Mouse (Mus musculus) hindbrain, postnatal 0 days (tissue): ENCODE results near the gene Shbg. TPM values are rescaled to one million over a fixed set of nuclear protein-coding genes. Genes with fewer than 3 reads are reported as not detected.

Source experiments
- ATAC-seq: fragments of 200-750 bp; cut with Nextera tagmentation; 2 replicates; pipeline ENCODE4 v1.8.0; 2017; ENCODE audit warnings: mild to moderate bottlenecking, moderate TSS enrichment, moderate library complexity
- DNase-seq: peaks from one replicate; pipeline ENCODE4 v3.0.0-alpha.2; 2015; ENCODE audit warnings: low spot score
- H3K27ac ChIP-seq: fragments of 300-500 bp; sonication (generic); 2 replicates; pipeline ENCODE4 v1.5.1; 2014; ENCODE audit warnings: mild to moderate bottlenecking
- H3K27me3 ChIP-seq: fragments of 300-500 bp; sonication (generic); 2 replicates; pipeline ENCODE4 v1.6.1; 2014; ENCODE audit warnings: low read length, mixed read lengths; ENCODE audit not compliant: insufficient read depth
- H3K36me3 ChIP-seq: fragments of 300-500 bp; sonication (generic); 2 replicates; pipeline ENCODE4 v1.6.1; 2014; ENCODE audit warnings: low read length, mixed read lengths; ENCODE audit not compliant: insufficient read depth
- H3K4me1 ChIP-seq: fragments of 300-500 bp; sonication (generic); 2 replicates; pipeline ENCODE4 v1.6.1; 2014; ENCODE audit warnings: antibody characterized with exemption, low read length, mixed read lengths; ENCODE audit not compliant: insufficient read depth
- H3K4me2 ChIP-seq: fragments of 300-500 bp; sonication (generic); 2 replicates; pipeline ENCODE4 v1.6.1; 2014; ENCODE audit warnings: low read depth, mild to moderate bottlenecking, low read length, moderate library complexity, mixed read lengths
- H3K4me3 ChIP-seq: fragments of 300-500 bp; sonication (generic); 2 replicates; pipeline ENCODE4 v1.5.1; 2014; ENCODE audit warnings: low read length
- H3K9ac ChIP-seq: fragments of 300-500 bp; sonication (generic); replicated peaks from 2 replicates; pipeline ENCODE4 v1.6.1; 2014; ENCODE audit warnings: mild to moderate bottlenecking, low read length, moderate library complexity, mixed read lengths
- H3K9me3 ChIP-seq: fragments of 300-500 bp; sonication (generic); 2 replicates; pipeline ENCODE4 v1.6.1; 2016; ENCODE audit warnings: low read length, mixed read lengths
- CTCF ChIP-seq: IDR thresholded peaks from 2 replicates; pipeline ENCODE4 v1.5.1; 2016; ENCODE audit warnings: antibody characterized with exemption, control low read depth, low read depth
- WGBS: fragments of 180-500 bp; shearing (Covaris S2); extraction: QIAGEN DNeasy Blood & Tissue Kit; methylation state at CpG from one replicate; pipeline ENCODE4 v1.1.7; 2014; 5-methylcytosine and 5-hydroxymethylcytosine counted together
- microRNA counts: library from miRNA; unstranded; fragments of <30 nt; microRNA quantifications from one replicate; lab custom pipeline; 2015
- microRNA-seq, 2 experiments: library from miRNA; unstranded; fragments of <30 nt; microRNA quantifications; one replicate each; pipeline ENCODE4; 2016
- polyA plus RNA-seq: library from polyadenylated mRNA; unstranded; fragments of >200 nt; fragmentation: Nextera tagmentation; extraction: Ambion mirVana; gene quantifications from 2 replicates; pipeline ENCODE4 v1.2.1, GENCODE M21; 2015
- total RNA-seq: library from RNA; depleted of rRNA; stranded (reverse); fragments of >200 nt; gene quantifications from 2 replicates; pipeline ENCODE4 v1.2.3, GENCODE M21; 2014; rRNA removed

Gene Shbg
- total and polyA plus RNA-seq, 2 experiments from 2014 or later, result not detected

GRCm38 (mm10) chr11:69579128-69580017 lies 38.3 kb downstream of the Shbg start:
- Histone ChIP-seq H3K4me1 (peaks cover 10% of the 10 kb centered on the region), H3K9me3 (no peaks in the 10 kb centered on the region), H3K4me2 (peak overlapping the region; percentile 90), H3K27ac (peak overlapping the region; percentile 96), H3K4me3 (peak overlapping the region; percentile 80), H3K36me3 (no peaks in the 10 kb centered on the region), H3K27me3 (no peaks in the 10 kb centered on the region), H3K9ac (peak overlapping the region; percentile 76)
- ATAC-seq (peak; percentile 93), DNase-seq (peak; percentile 98)
- WGBS, result 2% methylated on average over 39 of the region's 39 CpGs
- TF ChIP-seq CTCF, result peak; percentile 100

GRCm38 (mm10) chr11:69578301-69578700 lies 39.4 kb downstream of the Shbg start:
- 16% methylated on average over 15 of the region's 15 CpGs for WGBS
- Histone ChIP-seq H3K9me3 (no peaks in the 10 kb centered on the region), H3K4me2 (peak overlapping the region; percentile 90), H3K36me3 (no peaks in the 10 kb centered on the region), H3K4me1 (peaks cover 10% of the 10 kb centered on the region), H3K27me3 (no peaks in the 10 kb centered on the region), H3K4me3 (peak overlapping the region; percentile 80), H3K27ac (peak overlapping the region; percentile 66; the same call in 1 of the 2 replicates), H3K9ac (peak overlapping the region; percentile 68)
- no peak for TF ChIP-seq CTCF
- ATAC-seq (no peak), DNase-seq (no peak)

- DNase-seq (no peak), ATAC-seq (no peak)
- Histone ChIP-seq H3K9ac (no peak overlapping the region), H3K27ac (no peak overlapping the region), H3K9me3 (no peaks in the 10 kb centered on the region), H3K4me1 (peaks cover 10% of the 10 kb centered on the region), H3K4me3 (no peak overlapping the region), H3K27me3 (no peaks in the 10 kb centered on the region), H3K4me2 (no peak overlapping the region), H3K36me3 (0 out of 2 replicates have a peak, but pooled peaks cover 7% of the 10 kb centered on the region)
- no peak for TF ChIP-seq CTCF
- WGBS, result 75% methylated on average over 5 of the region's 5 CpGs
Observed at GRCm38 (mm10) chr11:69576307-69576706, 41.4 kb downstream of the Shbg start.

- ATAC-seq (no peak), DNase-seq (peak; percentile 55)
- Histone ChIP-seq H3K27ac (no peak overlapping the region), H3K4me2 (no peak overlapping the region), H3K4me1 (peaks cover 10% of the 10 kb centered on the region), H3K9ac (no peak overlapping the region), H3K9me3 (no peaks in the 10 kb centered on the region), H3K27me3 (no peaks in the 10 kb centered on the region), H3K4me3 (no peak overlapping the region), H3K36me3 (0 out of 2 replicates have a peak, but pooled peaks cover 12% of the 10 kb centered on the region)
- TF ChIP-seq CTCF, result peak; percentile 69
- 55% methylated on average over 3 of the region's 3 CpGs for WGBS
Observed at GRCm38 (mm10) chr11:69575220-69575619, 42.5 kb downstream of the Shbg start.

GRCm38 (mm10) chr11:69565131-69565530 lies 52.6 kb downstream of the Shbg start:
- H3K27ac ChIP-seq, result no peak overlapping the region
- H3K9me3 ChIP-seq, result no peaks in the 10 kb centered on the region
- no peak for DNase-seq
- no peak overlapping the region for H3K4me2 ChIP-seq
- H3K36me3 ChIP-seq, result peaks cover 6% of the 10 kb centered on the region; the same call in 1 of the 2 replicates
- no peaks in the 10 kb centered on the region for H3K27me3 ChIP-seq
- no peak for TF ChIP-seq CTCF
- ATAC-seq, result no peak
- WGBS, result 77% methylated on average over 8 of the region's 8 CpGs
- H3K9ac ChIP-seq, result no peak overlapping the region
- H3K4me1 ChIP-seq, result peaks cover 13% of the 10 kb centered on the region; the same call in 1 of the 2 replicates
- H3K4me3 ChIP-seq, result no peak overlapping the region

MicroRNAs within 50 kb of the gene (microRNA counts, 519-probe panel; counts per million panel counts)
- not detected for microRNA mmu-miR-1934 (lab: Ali Mortazavi, UCI)
- 3,987 counts per million, percentile 70 among the panel's probes with 10 or more counts for microRNA mmu-miR-467f (lab: Ali Mortazavi, UCI)

Small RNA genes within 50 kb of the gene (microRNA-seq; reads per million reads assigned to microRNA genes)
- gene Mir1934, result 0.35 to 2.5 reads per million in 2 experiments
- gene Mir467f, result 0 reads per million in 2 experiments

Other genes starting within 250 kb of the Shbg start
Only the 30 nearest of the 33 such genes appear.
- 77.1 and 99.0 TPM in 2 replicates for gene Naa38, start 222.4 kb downstream of the Shbg start, total RNA-seq
- gene Naa38, start 222.4 kb downstream of the Shbg start, polyA plus RNA-seq, result 162 and 163 TPM in 2 replicates
- 21.8 and 26.9 TPM in 2 replicates for gene Cyb5d1, start 222.3 kb downstream of the Shbg start, total RNA-seq
- gene Cyb5d1, start 222.3 kb downstream of the Shbg start, polyA plus RNA-seq, result 18.5 and 22.2 TPM in 2 replicates
- gene Tmem88, start 219.7 kb downstream of the Shbg start, total RNA-seq, result 3.8 and 4.3 TPM in 2 replicates
- 8.7 and 9.5 TPM in 2 replicates for gene Tmem88, start 219.7 kb downstream of the Shbg start, polyA plus RNA-seq
- gene Kdm6b, start 204.2 kb downstream of the Shbg start, total RNA-seq, result 8.0 and 10.5 TPM in 2 replicates
- 20.5 and 22.3 TPM in 2 replicates for gene Kdm6b, start 204.2 kb downstream of the Shbg start, polyA plus RNA-seq
- gene Dnah2, start 68.8 kb downstream of the Shbg start, total RNA-seq, result 3.9 and 4.9 TPM in 2 replicates
- 2.0 and 3.2 TPM in 2 replicates for gene Dnah2, start 68.8 kb downstream of the Shbg start, polyA plus RNA-seq
- 97.9 and 111 TPM in 2 replicates for gene Efnb3, start 57.7 kb downstream of the Shbg start, total RNA-seq
- gene Efnb3, start 57.7 kb downstream of the Shbg start, polyA plus RNA-seq, result 93.3 and 94.4 TPM in 2 replicates
- 16.4 and 19.4 TPM in 2 replicates for gene Wrap53, start 37.6 kb downstream of the Shbg start, total RNA-seq
- gene Wrap53, start 37.6 kb downstream of the Shbg start, polyA plus RNA-seq, result 12.8 and 13.8 TPM in 2 replicates
- 33.5 and 41.5 TPM in 2 replicates for gene Trp53, start 37.5 kb downstream of the Shbg start, total RNA-seq
- 36.6 and 37.4 TPM in 2 replicates for gene Trp53, start 37.5 kb downstream of the Shbg start, polyA plus RNA-seq
- gene Atp1b2, start 12.0 kb downstream of the Shbg start, total RNA-seq, result 185 and 210 TPM in 2 replicates
- gene Atp1b2, start 12.0 kb downstream of the Shbg start, polyA plus RNA-seq, result 145 and 157 TPM in 2 replicates
- gene Sat2, start 4.1 kb upstream of the Shbg start, total RNA-seq, result 8.6 and 10.9 TPM in 2 replicates
- 35.4 and 41.4 TPM in 2 replicates for gene Sat2, start 4.1 kb upstream of the Shbg start, polyA plus RNA-seq
- 68.5 and 79.6 TPM in 2 replicates for gene Fxr2, start 15.1 kb upstream of the Shbg start, total RNA-seq
- 23.3 and 28.8 TPM in 2 replicates for gene Fxr2, start 15.1 kb upstream of the Shbg start, polyA plus RNA-seq
- gene Sox15, start 37.4 kb upstream of the Shbg start, total RNA-seq, result not detected in 2 replicates
- 0.35 and 0.40 TPM in 2 replicates for gene Sox15, start 37.4 kb upstream of the Shbg start, polyA plus RNA-seq
- gene Mpdu1, start 44.7 kb upstream of the Shbg start, total RNA-seq, result 141 and 256 TPM in 2 replicates
- gene Mpdu1, start 44.7 kb upstream of the Shbg start, polyA plus RNA-seq, result 122 and 124 TPM in 2 replicates
- 6.0 and 7.5 TPM in 2 replicates for gene Cd68, start 48.2 kb upstream of the Shbg start, total RNA-seq
- 10.5 and 12.0 TPM in 2 replicates for gene Cd68, start 48.2 kb upstream of the Shbg start, polyA plus RNA-seq
- 696 and 745 TPM in 2 replicates for gene Eif4a1, start 54.5 kb upstream of the Shbg start, total RNA-seq
- 427 and 463 TPM in 2 replicates for gene Eif4a1, start 54.5 kb upstream of the Shbg start, polyA plus RNA-seq
- 68.6 and 90.4 TPM in 2 replicates for gene Senp3, start 64.2 kb upstream of the Shbg start, total RNA-seq
- gene Senp3, start 64.2 kb upstream of the Shbg start, polyA plus RNA-seq, result 69.2 and 69.3 TPM in 2 replicates
- gene Tnfsf13, start 67.9 kb upstream of the Shbg start, total RNA-seq, result 0.14 and 1.8 TPM in 2 replicates
- gene Tnfsf13, start 67.9 kb upstream of the Shbg start, polyA plus RNA-seq, result 0.76 and 0.98 TPM in 2 replicates
- 3.1 and 7.1 TPM in 2 replicates for gene Tnfsf12, start 77.9 kb upstream of the Shbg start, total RNA-seq
- gene Tnfsf12, start 77.9 kb upstream of the Shbg start, polyA plus RNA-seq, result 5.0 and 6.0 TPM in 2 replicates
- 0.94 and 4.6 TPM in 2 replicates for gene Tnfsfm13, start 78.2 kb upstream of the Shbg start, total RNA-seq
- 2.0 and 2.8 TPM in 2 replicates for gene Tnfsfm13, start 78.2 kb upstream of the Shbg start, polyA plus RNA-seq
- 18.3 and 18.8 TPM in 2 replicates for gene Polr2a, start 140.7 kb upstream of the Shbg start, total RNA-seq
- 9.1 and 10.5 TPM in 2 replicates for gene Polr2a, start 140.7 kb upstream of the Shbg start, polyA plus RNA-seq
- gene Slc35g3, start 144.1 kb upstream of the Shbg start, total RNA-seq, result 0.72 TPM in 1 of 2 replicates, not detected in the other
- gene Slc35g3, start 144.1 kb upstream of the Shbg start, polyA plus RNA-seq, result 0.11 and 0.15 TPM in 2 replicates
- 39.2 and 39.9 TPM in 2 replicates for gene Zbtb4, start 148.0 kb upstream of the Shbg start, total RNA-seq
- 4.6 and 4.9 TPM in 2 replicates for gene Zbtb4, start 148.0 kb upstream of the Shbg start, polyA plus RNA-seq
- 1.5 TPM in 1 of 2 replicates, not detected in the other for gene Chrnb1, start 178.0 kb upstream of the Shbg start, total RNA-seq
- 0.85 and 1.5 TPM in 2 replicates for gene Chrnb1, start 178.0 kb upstream of the Shbg start, polyA plus RNA-seq
- gene Fgf11, start 184.0 kb upstream of the Shbg start, total RNA-seq, result 19.1 and 19.2 TPM in 2 replicates
- gene Fgf11, start 184.0 kb upstream of the Shbg start, polyA plus RNA-seq, result 3.8 and 4.4 TPM in 2 replicates
- gene Tmem102, start 187.7 kb upstream of the Shbg start, total RNA-seq, result 0.16 and 0.72 TPM in 2 replicates
- gene Tmem102, start 187.7 kb upstream of the Shbg start, polyA plus RNA-seq, result 1.1 and 1.5 TPM in 2 replicates
- not detected in 2 replicates for gene Gm39566, start 197.4 kb upstream of the Shbg start, total RNA-seq
- not detected in 2 replicates for gene Gm39566, start 197.4 kb upstream of the Shbg start, polyA plus RNA-seq
- not detected in 2 replicates for gene Spem2, start 200.6 kb upstream of the Shbg start, total RNA-seq
- gene Spem2, start 200.6 kb upstream of the Shbg start, polyA plus RNA-seq, result not detected in 2 replicates
- gene Spem1, start 204.3 kb upstream of the Shbg start, total RNA-seq, result not detected in 2 replicates
- 0.28 and 0.40 TPM in 2 replicates for gene Spem1, start 204.3 kb upstream of the Shbg start, polyA plus RNA-seq
- gene Nlgn2, start 219.9 kb upstream of the Shbg start, total RNA-seq, result 126 and 130 TPM in 2 replicates
- 20.8 and 22.3 TPM in 2 replicates for gene Nlgn2, start 219.9 kb upstream of the Shbg start, polyA plus RNA-seq
- 119 and 153 TPM in 2 replicates for gene Tmem256, start 220.6 kb upstream of the Shbg start, total RNA-seq
- 435 and 439 TPM in 2 replicates for gene Tmem256, start 220.6 kb upstream of the Shbg start, polyA plus RNA-seq